Mouse (Mus musculus): ENCODE measurements around the gene Arpc2. TPM values are rescaled to one million over a fixed set of nuclear protein-coding genes. Genes with fewer than 3 reads are reported as not detected.

Arpc2 gene
- polyA plus RNA-seq, 1 experiment from 2014 or later, result 475 TPM

- DNase-seq (ENCODE audit: low spot score), result no peak
- H3K27ac ChIP-seq, result no peak overlapping the region
- H3K4me3 ChIP-seq, result no peak overlapping the region
- H3K27me3 ChIP-seq (ENCODE audit: insufficient read depth, poor library complexity, severe bottlenecking), result no peaks in the 10 kb centered on the region
- WGBS, result 74% methylated on average over 2 of the region's 2 CpGs
- H3K36me3 ChIP-seq, result peaks cover 38% of the 10 kb centered on the region
- H3K4me1 ChIP-seq, result peaks cover 44% of the 10 kb centered on the region
- no peaks in the 10 kb centered on the region for H3K9me3 ChIP-seq
Observed at GRCm38 (mm10) chr1:74245525-74245924, 9.6 kb downstream of the Arpc2 start.

- peaks cover 70% of the 10 kb centered on the region for H3K36me3 ChIP-seq
- H3K9me3 ChIP-seq, result no peaks in the 10 kb centered on the region
- peaks cover 32% of the 10 kb centered on the region for H3K4me1 ChIP-seq
- WGBS, result 52% methylated on average over 1 of the region's 1 CpGs
- H3K4me3 ChIP-seq, result no peak overlapping the region; the same call in 1 of the 2 replicates
- H3K27ac ChIP-seq, result peak overlapping the region; percentile 26
- DNase-seq (ENCODE audit: low spot score), result no peak
- H3K27me3 ChIP-seq (ENCODE audit: insufficient read depth, poor library complexity, severe bottlenecking), result no peaks in the 10 kb centered on the region
Observed at GRCm38 (mm10) chr1:74248799-74249198, 12.9 kb downstream of the Arpc2 start.

GRCm38 (mm10) chr1:74249331-74249980 lies 13.6 kb downstream of the Arpc2 start:
- H3K36me3 ChIP-seq, result peaks cover 76% of the 10 kb centered on the region
- 76% methylated on average over 5 of the region's 5 CpGs for WGBS
- no peak overlapping the region for H3K4me3 ChIP-seq
- H3K4me1 ChIP-seq, result peaks cover 25% of the 10 kb centered on the region
- H3K9me3 ChIP-seq, result no peaks in the 10 kb centered on the region
- peak overlapping the region; percentile 26 for H3K27ac ChIP-seq
- no peaks in the 10 kb centered on the region for H3K27me3 ChIP-seq (ENCODE audit: insufficient read depth, poor library complexity, severe bottlenecking)
- DNase-seq (ENCODE audit: low spot score), result no peak

- DNase-seq (ENCODE audit: low spot score), result no peak
- Histone ChIP-seq H3K4me1 (peaks cover 19% of the 10 kb centered on the region), H3K27me3 (ENCODE audit: insufficient read depth, poor library complexity, severe bottlenecking) (no peaks in the 10 kb centered on the region), H3K9me3 (no peaks in the 10 kb centered on the region), H3K27ac (no peak overlapping the region), H3K36me3 (peaks cover 83% of the 10 kb centered on the region), H3K4me3 (no peak overlapping the region)
- 87% methylated on average over 4 of the region's 4 CpGs for WGBS
Observed at GRCm38 (mm10) chr1:74250096-74250495, 14.2 kb downstream of the Arpc2 start.

- Histone ChIP-seq H3K27ac (no peak overlapping the region), H3K27me3 (ENCODE audit: insufficient read depth, poor library complexity, severe bottlenecking) (no peaks in the 10 kb centered on the region), H3K4me1 (peaks cover 15% of the 10 kb centered on the region; the same call in 1 of the 2 replicates), H3K4me3 (no peak overlapping the region), H3K9me3 (no peaks in the 10 kb centered on the region), H3K36me3 (peaks cover 93% of the 10 kb centered on the region)
- DNase-seq (ENCODE audit: low spot score), result no peak
- 91% methylated on average over 8 of the region's 8 CpGs for WGBS
Observed at GRCm38 (mm10) chr1:74255704-74256345, 19.9 kb downstream of the Arpc2 start.

- Histone ChIP-seq H3K4me1 (peaks cover 15% of the 10 kb centered on the region; the same call in 1 of the 2 replicates), H3K27me3 (ENCODE audit: insufficient read depth, poor library complexity, severe bottlenecking) (no peaks in the 10 kb centered on the region), H3K4me3 (no peak overlapping the region), H3K9me3 (no peaks in the 10 kb centered on the region), H3K36me3 (peaks cover 91% of the 10 kb centered on the region), H3K27ac (no peak overlapping the region)
- DNase-seq (ENCODE audit: low spot score), result no peak
- 47% methylated on average over 4 of the region's 4 CpGs for WGBS
Observed at GRCm38 (mm10) chr1:74256782-74257181, 20.9 kb downstream of the Arpc2 start.

GRCm38 (mm10) chr1:74262510-74262909 lies 26.6 kb downstream of the Arpc2 start:
- DNase-seq (ENCODE audit: low spot score), result no peak
- H3K36me3 ChIP-seq, result peaks cover 93% of the 10 kb centered on the region
- WGBS, result 75% methylated on average over 6 of the region's 6 CpGs

GRCm38 (mm10) chr1:74268750-74269149 lies 32.9 kb downstream of the Arpc2 start:
- Histone ChIP-seq H3K9me3 (no peaks in the 10 kb centered on the region), H3K27me3 (ENCODE audit: insufficient read depth, poor library complexity, severe bottlenecking) (no peaks in the 10 kb centered on the region), H3K36me3 (peaks cover 54% of the 10 kb centered on the region), H3K27ac (no peak overlapping the region), H3K4me3 (no peak overlapping the region), H3K4me1 (peaks cover 11% of the 10 kb centered on the region)
- 86% methylated on average over 8 of the region's 8 CpGs for WGBS
- DNase-seq (ENCODE audit: low spot score), result no peak

More at GRCm38 (mm10) chr1:74262510-74262909, 26.6 kb downstream of the Arpc2 start:
- Histone ChIP-seq H3K27me3 (ENCODE audit: insufficient read depth, poor library complexity, severe bottlenecking) (no peaks in the 10 kb centered on the region), H3K27ac (no peak overlapping the region), H3K4me3 (no peak overlapping the region), H3K4me1 (0 out of 2 replicates have a peak, but pooled peaks cover 3% of the 10 kb centered on the region), H3K9me3 (no peaks in the 10 kb centered on the region)

- Histone ChIP-seq H3K4me3 (no peak overlapping the region), H3K9me3 (no peaks in the 10 kb centered on the region), H3K27me3 (ENCODE audit: insufficient read depth, poor library complexity, severe bottlenecking) (no peaks in the 10 kb centered on the region), H3K27ac (no peak overlapping the region), H3K4me1 (peaks cover 40% of the 10 kb centered on the region), H3K36me3 (peaks cover 25% of the 10 kb centered on the region)
- DNase-seq (ENCODE audit: low spot score), result no peak
- WGBS, result 36% methylated on average over 4 of the region's 4 CpGs
Observed at GRCm38 (mm10) chr1:74271659-74272058, 35.8 kb downstream of the Arpc2 start.

- WGBS, result 17% methylated on average over 9 of the region's 9 CpGs
- DNase-seq (ENCODE audit: low spot score), result no peak
- H3K9me3 ChIP-seq, result no peaks in the 10 kb centered on the region
- H3K27ac ChIP-seq, result 0 out of 2 replicates have a peak overlapping the region, but pooled peaks have one; percentile 39
- H3K36me3 ChIP-seq, result peaks cover 16% of the 10 kb centered on the region
- H3K27me3 ChIP-seq (ENCODE audit: insufficient read depth, poor library complexity, severe bottlenecking), result no peaks in the 10 kb centered on the region
- H3K4me3 ChIP-seq, result no peak overlapping the region
- H3K4me1 ChIP-seq, result peaks cover 69% of the 10 kb centered on the region
Observed at GRCm38 (mm10) chr1:74275015-74275414, 39.1 kb downstream of the Arpc2 start.

- DNase-seq (ENCODE audit: low spot score), result no peak
- WGBS, result 65% methylated on average over 6 of the region's 6 CpGs
- Histone ChIP-seq H3K9me3 (no peaks in the 10 kb centered on the region), H3K27ac (peak overlapping the region; percentile 23; the same call in 1 of the 2 replicates), H3K4me1 (peaks cover 79% of the 10 kb centered on the region), H3K4me3 (no peak overlapping the region), H3K36me3 (peaks cover 36% of the 10 kb centered on the region), H3K27me3 (ENCODE audit: insufficient read depth, poor library complexity, severe bottlenecking) (no peaks in the 10 kb centered on the region)
Observed at GRCm38 (mm10) chr1:74277041-74277440, 41.2 kb downstream of the Arpc2 start.

GRCm38 (mm10) chr1:74277883-74278537 lies 42.1 kb downstream of the Arpc2 start:
- WGBS, result 49% methylated on average over 8 of the region's 8 CpGs
- H3K9me3 ChIP-seq, result no peaks in the 10 kb centered on the region
- no peak overlapping the region for H3K27ac ChIP-seq
- DNase-seq (ENCODE audit: low spot score), result no peak
- peaks cover 46% of the 10 kb centered on the region for H3K36me3 ChIP-seq
- no peaks in the 10 kb centered on the region for H3K27me3 ChIP-seq (ENCODE audit: insufficient read depth, poor library complexity, severe bottlenecking)
- no peak overlapping the region for H3K4me3 ChIP-seq
- peaks cover 83% of the 10 kb centered on the region for H3K4me1 ChIP-seq

- H3K27ac ChIP-seq, result no peak within 1 kb of the TSS
- peaks cover 49% of the 10 kb centered on the region for H3K36me3 ChIP-seq
- DNase-seq (ENCODE audit: low spot score), result no peak
- no peaks in the 10 kb centered on the region for H3K27me3 ChIP-seq (ENCODE audit: insufficient read depth, poor library complexity, severe bottlenecking)
- no peaks in the 10 kb centered on the region for H3K9me3 ChIP-seq
- peaks cover 82% of the 10 kb centered on the region for H3K4me1 ChIP-seq
- 89% methylated on average over 10 of the region's 10 CpGs for WGBS
- no peak within 1 kb of the TSS for H3K4me3 ChIP-seq
Observed at GRCm38 (mm10) chr1:74278538-74278937, 42.7 kb downstream of the Arpc2 start, which contains the start of gene Gpbar1. Gene Gpbar1 (plus strand): TSS chr1:74278550.
